Mouse (Mus musculus) liver, embryonic 14.5 days (tissue): ENCODE data around the gene Rcor1.

Experiments used
- CTCF ChIP-seq: IDR thresholded peaks from 2 replicates; pipeline ENCODE4 v1.5.1; 2016; ENCODE audit warnings: antibody characterized with exemption, low read depth, control low read depth
- EP300 ChIP-seq: IDR thresholded peaks from 2 replicates; pipeline ENCODE4 v1.6.1; 2016; ENCODE audit warnings: antibody characterized with exemption, low read depth

DNA sequence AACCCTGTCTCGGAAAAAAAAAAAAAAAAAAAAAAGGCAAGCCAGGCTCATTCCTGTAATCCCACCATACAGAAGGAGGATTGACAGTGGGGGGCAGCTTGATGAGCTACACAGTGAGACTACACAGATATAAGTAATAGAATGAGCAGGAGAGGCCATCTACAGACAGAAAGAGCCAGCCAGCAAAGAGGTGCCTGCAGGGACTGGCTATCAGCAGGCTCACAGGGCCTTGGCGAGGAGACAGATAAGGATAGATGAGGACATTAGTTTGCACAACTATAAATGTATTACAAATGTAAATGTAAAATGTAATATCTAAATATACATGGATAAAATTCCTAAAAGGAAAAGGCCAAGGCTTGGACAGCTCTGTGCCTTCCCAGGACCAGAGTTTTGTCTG is 39.3 kb upstream of the Rcor1 start:
- TF ChIP-seq CTCF (no peak), EP300 (peak; percentile 70)
